Mouse (Mus musculus) heart, adult 2 months (tissue): ENCODE results near the gene Tas2r118. TPM values are rescaled to one million over a fixed set of nuclear protein-coding genes. Genes with fewer than 3 reads are reported as not detected.

Source experiments
- DNase-seq, 2 experiments: peaks; one replicate each; pipeline ENCODE4 v3.0.0; 2021
- H3K27ac ChIP-seq: fragments of 200-600 bp; 2 replicates; pipeline ENCODE4 v1.8.1; 2022
- H3K27me3 ChIP-seq: fragments of 200-500 bp; 2 replicates; pipeline ENCODE4 v1.6.1; 2012; ENCODE audit warnings: mild to moderate bottlenecking, low read length, inconsistent platforms, mixed read lengths; ENCODE audit not compliant: control insufficient read depth, insufficient read depth
- H3K36me3 ChIP-seq: fragments of 200-500 bp; 2 replicates; pipeline ENCODE4 v1.6.1; 2012; ENCODE audit warnings: low read length, inconsistent platforms; ENCODE audit not compliant: control insufficient read depth, insufficient read depth
- H3K4me1 ChIP-seq: fragments of 200-500 bp; 2 replicates; pipeline ENCODE4 v1.6.1; 2011; ENCODE audit warnings: low read length; ENCODE audit not compliant: control insufficient read depth, insufficient read depth
- H3K4me3 ChIP-seq: fragments of 200-600 bp; 2 replicates; pipeline ENCODE4 v1.8.1; 2022
- H3K79me2 ChIP-seq: fragments of 200-500 bp; replicated peaks from 2 replicates; pipeline ENCODE4 v1.6.1; 2012; ENCODE audit warnings: mild to moderate bottlenecking, inconsistent platforms, low read length, moderate library complexity, mixed read lengths; ENCODE audit not compliant: control insufficient read depth, insufficient read depth
- H3K9ac ChIP-seq: fragments of 200-500 bp; 2 replicates; pipeline ENCODE4 v1.6.1; 2012; ENCODE audit warnings: low read depth, mild to moderate bottlenecking, control low read depth, inconsistent platforms, low read length, mixed read lengths
- CTCF ChIP-seq: fragments of 200-600 bp; IDR thresholded peaks from 2 replicates; pipeline ENCODE4 v1.8.1; 2022; ENCODE audit warnings: antibody characterized with exemption, mild to moderate bottlenecking, moderate library complexity
- EP300 ChIP-seq: fragments of 200-500 bp; IDR thresholded peaks from 2 replicates; pipeline ENCODE4 v1.6.1; 2011; ENCODE audit warnings: low read depth, low read length, control low read depth; ENCODE audit not compliant: insufficient read depth
- POLR2A ChIP-seq: fragments of 200-500 bp; IDR thresholded peaks from 2 replicates; pipeline ENCODE4 v1.6.1; 2011; ENCODE audit warnings: mild to moderate bottlenecking, low read depth, low read length, control low read depth; ENCODE audit not compliant: insufficient read depth
- whole genome bisulfite sequencing: fragments of 180-500 bp; shearing (Covaris S2); methylation state at CpG from one replicate; pipeline ENCODE4 v1.1.7; 2018; 5-methylcytosine and 5-hydroxymethylcytosine counted together
- intact Hi-C: fragments of 180-260 bp; cut with DNase I; formaldehyde crosslinking; loops from one replicate; pipeline ENCODE4 v1.15.1; 2025
- long read RNA-seq: library from polyadenylated mRNA; stranded (forward); transcript quantifications from one replicate; pipeline ENCODE4 v2.0.0, GENCODE M21; 2021
- polyA plus RNA-seq: library from polyadenylated mRNA; depleted of rRNA; stranded (reverse); fragments of >200 nt; gene quantifications from 2 replicates; pipeline ENCODE4 v1.2.3, GENCODE M21; 2012; rRNA removed
- total RNA-seq, 2 experiments: library from RNA; stranded (reverse); gene quantifications; 2 replicates each; pipeline ENCODE4 v1.2.3; 2021

Tas2r118 gene
- total RNA-seq = not detected
- not detected in 2 replicates for polyA plus RNA-seq
- long read RNA-seq = 0 reads

- 88% methylated on average over 5 of the region's 5 CpGs for WGBS
- Histone ChIP-seq H3K4me1 (no peaks in the 10 kb centered on the region), H3K36me3 (no peaks in the 10 kb centered on the region), H3K27ac (no peak within 1 kb of the TSS), H3K27me3 (no peaks in the 10 kb centered on the region), H3K4me3 (no peak within 1 kb of the TSS), H3K9ac (no peak within 1 kb of the TSS), H3K79me2 (no peaks in the 10 kb centered on the region)
- no peak for DNase-seq
- intact Hi-C loops = no loop called here
- TF ChIP-seq EP300 = no peak
- TF ChIP-seq POLR2A = no peak
- no peak for TF ChIP-seq CTCF
These were observed at the start of gene Tas2r118 for GRCm38 (mm10) chr6:23969960-23970359. Tas2r118 (minus strand) TSS chr6:23970060.

DNA sequence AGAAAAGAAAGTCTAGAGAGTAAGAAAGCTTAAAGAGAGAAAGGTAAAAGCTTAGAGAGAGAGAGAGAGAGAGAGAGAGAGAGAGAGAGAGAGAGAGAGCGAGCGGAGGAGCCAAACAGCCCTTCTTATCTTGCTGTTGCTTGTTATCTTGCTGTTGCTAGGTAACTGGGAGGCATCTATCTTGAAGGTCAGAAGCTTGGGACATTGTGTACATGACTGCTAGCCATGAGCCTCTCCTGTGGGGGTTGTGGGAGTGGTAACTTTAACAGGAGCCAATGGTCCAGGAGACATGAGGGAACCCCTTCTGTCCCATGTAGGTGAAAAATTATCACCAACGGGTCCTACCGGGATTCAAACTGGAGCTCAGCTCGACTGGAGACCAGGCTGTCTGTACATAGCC, 48.5 kb upstream of the Tas2r118 start:
- Histone ChIP-seq H3K4me1 (no peaks in the 10 kb centered on the region), H3K36me3 (no peaks in the 10 kb centered on the region), H3K9ac (no peak overlapping the region), H3K79me2 (no peaks in the 10 kb centered on the region), H3K27ac (no peak overlapping the region), H3K4me3 (no peak overlapping the region), H3K27me3 (no peaks in the 10 kb centered on the region)
- DNase-seq = peak in 1 of 2 experiments; percentile 2
- intact Hi-C loops = no loop called here
- no peak for TF ChIP-seq CTCF
- TF ChIP-seq EP300 = peak; percentile 65; the same call in 1 of the 2 replicates
- WGBS = 43% methylated on average over 5 of the region's 5 CpGs

- H3K36me3 ChIP-seq = no peaks in the 10 kb centered on the region
- 29% methylated on average over 2 of the region's 2 CpGs for WGBS
- no peaks in the 10 kb centered on the region for H3K4me1 ChIP-seq
- no peak overlapping the region for H3K4me3 ChIP-seq
- H3K79me2 ChIP-seq = no peaks in the 10 kb centered on the region
- no peak overlapping the region for H3K9ac ChIP-seq
- H3K27ac ChIP-seq = no peak overlapping the region
- no peak for DNase-seq
- TF ChIP-seq EP300 = no peak
- no peak for TF ChIP-seq POLR2A
- no peak for TF ChIP-seq CTCF
- intact Hi-C loops = no loop called here
- no peaks in the 10 kb centered on the region for H3K27me3 ChIP-seq
These were observed 23.4 kb upstream of the Tas2r118 start for GRCm38 (mm10) chr6:23993276-23993675.

DNA sequence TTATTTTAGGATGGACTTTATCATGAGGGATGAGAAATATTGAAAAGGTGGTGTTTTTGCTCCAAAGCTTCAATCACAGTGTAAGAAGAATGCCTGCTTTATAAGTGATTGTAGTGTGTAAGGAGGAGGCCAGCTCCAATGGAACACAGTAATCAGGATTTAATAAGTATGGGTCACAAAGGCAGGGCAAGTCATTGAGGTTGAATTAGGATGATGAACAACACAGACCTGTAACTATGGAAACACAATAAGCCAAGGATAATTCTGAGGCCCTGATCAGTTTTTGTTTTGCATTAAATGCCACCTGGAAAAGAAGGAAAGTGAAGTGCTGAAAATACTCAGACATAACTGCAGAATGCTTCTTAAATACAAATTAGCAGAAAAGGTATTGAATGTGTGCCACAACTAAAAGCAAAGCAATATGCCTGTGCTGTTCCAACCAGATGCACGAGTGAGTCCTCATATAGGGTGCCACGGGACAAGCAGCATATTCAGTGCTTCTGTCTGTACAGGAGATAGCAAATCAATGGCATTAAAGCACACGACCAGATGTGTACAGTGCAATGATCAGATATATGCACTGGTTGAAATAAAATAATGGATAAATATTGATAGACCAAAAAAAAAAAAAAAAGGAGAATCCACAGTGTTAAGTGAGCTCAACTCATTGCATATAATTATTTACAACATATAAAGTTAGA, 21.0 kb upstream of the Tas2r118 start:
- H3K79me2 ChIP-seq = no peaks in the 10 kb centered on the region
- intact Hi-C loops = no loop called here
- no peak overlapping the region for H3K9ac ChIP-seq
- WGBS = 65% methylated on average over 3 of the region's 3 CpGs
- no peaks in the 10 kb centered on the region for H3K36me3 ChIP-seq
- H3K27me3 ChIP-seq = no peaks in the 10 kb centered on the region
- TF ChIP-seq POLR2A (no peak), EP300 (no peak), CTCF (no peak)
- H3K27ac ChIP-seq = no peak overlapping the region
- no peak overlapping the region for H3K4me3 ChIP-seq
- no peak for DNase-seq
- no peaks in the 10 kb centered on the region for H3K4me1 ChIP-seq

- Histone ChIP-seq H3K27me3 (no peaks in the 10 kb centered on the region), H3K4me3 (no peak overlapping the region), H3K4me1 (no peaks in the 10 kb centered on the region), H3K9ac (no peak overlapping the region), H3K27ac (no peak overlapping the region), H3K36me3 (no peaks in the 10 kb centered on the region), H3K79me2 (no peaks in the 10 kb centered on the region)
- intact Hi-C loops = no loop called here
- no peak for TF ChIP-seq CTCF
- TF ChIP-seq POLR2A = no peak
- no peak for TF ChIP-seq EP300
- DNase-seq = no peak
- 81% methylated on average over 1 of the region's 1 CpGs for WGBS
These were observed 16.4 kb upstream of the Tas2r118 start for GRCm38 (mm10) chr6:23986293-23986692.

GRCm38 (mm10) chr6:23966980-23967379, 2.9 kb downstream of the Tas2r118 start:
- Histone ChIP-seq H3K27ac (no peak overlapping the region), H3K36me3 (no peaks in the 10 kb centered on the region), H3K79me2 (no peaks in the 10 kb centered on the region), H3K9ac (no peak overlapping the region), H3K4me1 (no peaks in the 10 kb centered on the region), H3K4me3 (no peak overlapping the region), H3K27me3 (no peaks in the 10 kb centered on the region)
- intact Hi-C loops = no loop called here
- no peak for TF ChIP-seq POLR2A
- TF ChIP-seq CTCF = no peak
- TF ChIP-seq EP300 = no peak
- DNase-seq = no peak
- WGBS = 32% methylated on average over 2 of the region's 2 CpGs
